Mouse (Mus musculus): Measurements from ENCODE around the gene Ggt6.
A peak's percentile ranks its signal among the peaks of the same experiment; 100 is the strongest.
"Not testable (repeated sequence)": the region's sequence is repeated elsewhere in the genome, so short reads cannot be mapped to it uniquely, and the experiment has no call there.

Gene Ggt6

GRCm38 (mm10) chr11:72440597-72440964, 5.3 kb downstream of the Ggt6 start:
- not testable (repeated sequence) for DNase-seq (ENCODE audit: low spot score in 2 of 2)

GRCm38 (mm10) chr11:72440965-72441664, 5.8 kb downstream of the Ggt6 start, which contains the start of gene Mybbp1a:
Gene Mybbp1a (plus strand): TSS chr11:72441355.
- DNase-seq (ENCODE audit: low spot score in 2 of 2), result peak; percentile 98 to 99

GRCm38 (mm10) chr11:72446311-72447105, 11.2 kb downstream of the Ggt6 start:
- no peak for DNase-seq (ENCODE audit: low spot score in 2 of 2)

DNA sequence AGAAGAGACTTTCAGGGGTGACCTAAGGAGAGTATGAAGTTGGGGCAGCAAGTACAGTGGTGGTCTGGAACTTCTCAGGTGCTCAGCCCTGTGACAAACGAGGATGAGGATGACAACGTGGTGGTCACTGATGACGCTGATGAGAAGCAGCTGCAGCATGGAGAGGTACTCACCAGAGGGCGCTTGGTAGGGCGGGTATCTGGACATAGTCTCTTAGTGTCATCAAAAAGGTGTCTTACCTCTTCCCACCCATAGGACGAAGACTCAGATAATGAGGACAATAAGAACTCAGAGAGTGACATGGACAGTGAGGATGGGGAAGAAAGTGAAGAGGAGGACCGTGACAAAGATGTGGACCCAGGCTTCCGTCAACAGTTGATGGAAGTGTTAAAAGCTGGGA, 12.1 kb downstream of the Ggt6 start:
- no peak for DNase-seq (ENCODE audit: low spot score in 2 of 2)

GRCm38 (mm10) chr11:72452140-72452665, 16.9 kb downstream of the Ggt6 start:
- no peak for DNase-seq (ENCODE audit: low spot score in 2 of 2)

DNA sequence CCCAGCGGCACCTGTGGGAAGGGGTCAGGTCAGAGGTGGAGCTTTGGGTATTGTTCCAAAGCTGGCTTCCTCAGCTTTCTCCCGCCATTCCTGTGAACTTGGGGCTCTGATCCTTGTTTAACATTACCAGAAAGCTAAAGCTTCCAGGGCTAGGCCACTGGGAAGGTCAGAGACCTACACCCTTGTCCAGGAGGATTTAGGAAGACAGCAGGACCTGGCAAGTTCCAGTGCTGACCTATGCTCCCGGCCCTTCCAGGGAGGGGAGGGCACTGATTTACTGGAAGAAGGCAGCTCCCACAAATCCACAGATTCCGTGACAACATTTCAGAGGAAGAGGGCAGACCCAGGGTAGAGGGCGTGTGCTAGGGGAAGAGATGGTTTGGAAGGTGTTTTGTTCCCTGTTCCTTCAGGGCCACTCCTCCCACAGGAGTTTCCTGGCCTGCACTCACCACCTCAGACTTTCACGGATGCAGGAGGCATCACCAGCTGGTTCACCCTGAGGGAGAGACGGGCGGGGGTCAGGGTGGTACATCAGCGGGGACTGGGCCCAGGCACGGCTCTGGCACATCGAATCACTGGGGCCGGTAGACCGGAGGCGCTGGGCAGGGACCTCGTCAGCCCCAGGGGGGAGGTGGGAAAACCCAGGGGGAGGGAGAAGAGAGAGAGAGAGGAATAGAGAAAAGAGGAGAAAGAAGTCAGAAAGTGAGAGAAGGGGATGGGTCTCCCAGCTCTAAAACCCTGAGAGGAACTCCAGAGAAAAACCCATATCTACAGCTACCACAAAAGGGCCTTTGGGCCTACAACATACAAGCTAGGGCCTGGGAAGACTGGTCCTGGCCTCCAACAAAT, 18.0 kb downstream of the Ggt6 start:
- DNase-seq (ENCODE audit: low spot score in 2 of 2), result no peak

DNA sequence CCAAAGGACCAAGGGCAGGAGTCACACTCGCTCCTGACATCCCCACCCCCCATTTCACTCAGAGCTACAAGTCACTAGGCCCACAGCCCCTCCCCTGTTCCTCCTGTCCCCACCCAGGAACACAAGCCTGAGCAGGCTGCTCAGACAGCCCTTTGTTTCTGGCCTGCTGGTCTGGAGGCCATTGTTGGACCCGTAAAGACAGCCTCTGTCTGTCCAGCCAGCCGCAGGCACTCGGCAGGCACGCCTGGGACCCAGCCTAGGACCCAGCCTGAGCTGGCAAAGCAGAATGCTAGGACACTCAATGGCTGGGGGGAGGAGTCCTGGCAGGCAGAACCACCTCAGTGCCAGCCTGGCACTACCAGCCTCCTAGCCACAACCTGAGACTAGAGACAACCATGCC, 20.4 kb downstream of the Ggt6 start:
- peak in 1 of 2 experiments; percentile 43 for DNase-seq (ENCODE audit: low spot score in 2 of 2)

DNA sequence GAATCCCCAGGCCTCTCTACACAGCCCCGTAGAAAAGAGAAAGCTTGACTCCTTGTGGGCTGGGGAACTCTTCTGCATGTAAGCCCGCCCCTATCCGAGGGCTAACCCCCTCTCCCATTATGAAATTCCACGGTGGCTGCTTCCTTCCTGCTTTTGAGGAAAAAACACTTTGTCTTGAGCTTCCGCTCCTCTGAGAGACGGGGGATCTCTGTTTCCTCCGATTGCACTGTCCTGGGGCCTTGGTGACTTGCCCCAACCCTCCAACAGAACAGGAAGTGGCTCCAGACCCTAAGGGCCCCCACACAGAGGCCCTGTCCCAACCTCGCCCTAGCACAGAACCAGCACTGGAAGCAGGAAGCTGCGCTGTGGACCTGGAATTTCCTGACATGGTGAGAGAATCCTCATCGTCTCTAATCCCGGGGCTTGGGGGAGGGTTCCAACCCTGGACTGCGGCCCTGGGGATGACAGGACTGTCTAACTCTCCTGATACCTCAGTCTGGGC, 22.7 kb downstream of the Ggt6 start:
- no peak for DNase-seq (ENCODE audit: low spot score in 2 of 2)

DNA sequence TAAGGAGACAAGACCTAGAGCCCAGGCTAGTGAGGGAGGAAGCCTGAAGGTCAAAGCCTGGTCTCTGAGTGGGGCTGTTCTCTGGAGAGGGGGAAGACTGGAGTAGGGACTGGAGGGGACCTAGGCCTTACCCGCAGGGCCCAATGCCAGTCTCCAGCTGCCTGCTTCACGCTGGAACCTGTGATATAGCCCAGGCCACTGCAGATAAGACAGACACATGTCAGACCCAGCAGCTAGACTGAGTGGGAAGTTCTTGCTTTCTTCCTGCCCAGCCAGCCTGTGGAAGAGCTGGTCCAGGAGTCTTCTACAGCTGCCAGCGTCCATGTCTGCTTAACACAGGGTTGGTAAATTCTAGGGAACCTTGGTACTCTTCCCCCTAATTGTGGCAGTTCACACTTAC, 23.2 kb downstream of the Ggt6 start:
- no peak for DNase-seq (ENCODE audit: low spot score in 2 of 2)

DNA sequence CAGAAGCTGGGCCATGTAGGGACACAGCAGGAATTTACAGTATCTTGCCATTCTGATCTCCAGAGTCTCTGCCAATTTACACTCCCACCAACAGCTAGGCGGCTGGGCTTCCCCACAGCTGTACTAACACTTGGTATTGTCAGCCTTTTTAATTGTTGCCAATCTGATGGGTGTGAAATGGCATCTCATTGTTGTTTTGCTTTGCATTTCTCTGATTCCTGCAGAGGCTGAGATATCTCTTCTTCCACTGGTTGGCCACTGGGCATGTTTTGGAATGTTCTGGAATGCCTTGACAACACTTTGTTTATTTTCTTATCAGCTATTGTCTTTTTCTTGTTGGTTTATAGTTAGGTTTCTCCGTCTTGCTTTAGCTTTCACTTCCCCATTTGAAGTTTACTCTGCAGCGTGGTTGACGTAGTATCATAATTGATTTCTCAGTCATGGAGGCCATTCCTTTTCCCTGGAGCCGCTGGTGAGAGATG, 26.2 kb downstream of the Ggt6 start:
- no peak for DNase-seq (ENCODE audit: low spot score in 2 of 2)

DNA sequence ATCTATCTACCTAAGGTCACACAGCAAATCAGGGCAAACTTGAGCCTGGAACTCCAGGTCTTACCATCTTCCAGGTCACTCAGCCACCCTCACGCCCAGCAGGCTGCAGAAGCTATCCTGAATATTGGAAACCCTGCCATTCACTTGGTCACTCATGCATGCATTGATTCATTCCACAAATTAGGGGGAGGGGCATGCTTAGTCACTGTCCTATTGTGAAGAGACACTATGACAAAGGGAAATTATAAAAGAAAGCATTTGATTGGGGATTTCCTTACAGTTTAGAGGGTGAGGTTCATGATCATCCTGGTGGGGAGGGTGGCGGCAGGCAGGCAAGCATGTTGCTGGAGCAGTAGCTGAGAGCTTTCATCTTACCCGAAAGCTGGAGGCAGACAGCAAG, 29.5 kb downstream of the Ggt6 start:
- DNase-seq (ENCODE audit: low spot score in 2 of 2), result no peak

DNA sequence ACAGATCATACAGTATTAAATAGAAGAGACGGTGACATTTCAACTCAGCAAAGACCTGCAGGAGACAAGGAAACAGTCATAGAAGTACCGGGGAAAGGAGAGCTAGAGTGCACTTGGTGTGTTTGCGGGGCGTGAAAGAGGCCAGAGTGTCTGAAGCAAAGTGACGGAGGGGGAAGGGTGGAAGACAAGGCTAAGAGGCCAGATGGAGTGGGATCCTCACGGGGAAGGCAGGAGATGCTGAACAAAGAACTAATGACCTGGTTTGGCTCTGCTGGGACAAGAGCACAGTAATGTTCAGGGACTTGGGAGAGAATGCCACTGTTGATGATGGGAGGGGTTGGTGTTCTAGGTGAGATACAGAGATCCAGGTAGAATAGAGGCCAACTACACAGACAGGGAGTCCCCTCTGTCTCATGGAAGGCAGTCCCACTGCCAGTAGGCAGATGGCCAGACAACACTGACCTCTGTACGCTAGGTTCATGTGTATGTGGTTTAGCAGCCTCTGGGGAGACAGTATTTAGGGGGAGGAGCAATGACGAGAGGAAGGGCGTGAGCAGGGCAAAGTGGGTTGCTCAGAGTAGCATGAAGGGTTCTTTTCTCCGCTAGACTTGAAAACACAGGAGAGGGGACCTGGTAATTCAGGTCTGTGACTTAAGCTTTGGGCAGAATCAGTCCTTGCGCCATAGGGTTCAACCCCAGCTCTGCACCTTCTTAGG, 30.8 kb downstream of the Ggt6 start:
- no peak for DNase-seq (ENCODE audit: low spot score in 2 of 2)

- no peak for DNase-seq (ENCODE audit: low spot score in 2 of 2)
These were observed 31.6 kb downstream of the Ggt6 start for GRCm38 (mm10) chr11:72466694-72467507.

DNA sequence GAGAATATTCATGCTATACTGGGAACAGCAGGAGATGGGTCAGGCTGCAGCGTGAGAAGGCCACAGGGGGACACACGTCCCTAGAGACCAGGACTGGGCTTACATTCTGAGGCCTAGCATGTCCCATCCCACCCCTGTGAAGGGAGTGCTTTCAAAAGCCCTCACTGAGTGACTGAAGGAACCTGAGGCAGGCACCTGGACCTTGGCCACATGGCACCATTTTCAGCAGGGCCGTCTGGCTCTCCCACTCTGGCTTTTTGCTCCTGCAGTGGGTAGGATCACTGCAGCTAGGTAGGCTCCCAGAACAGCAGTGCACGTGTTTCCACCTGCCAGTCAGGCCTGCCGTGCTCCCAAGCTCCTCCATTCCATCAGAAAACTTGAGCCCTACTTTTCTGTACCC, 33.2 kb downstream of the Ggt6 start:
- DNase-seq (ENCODE audit: low spot score in 2 of 2), result no peak

GRCm38 (mm10) chr11:72469217-72469616, 33.9 kb downstream of the Ggt6 start:
- DNase-seq (ENCODE audit: low spot score in 2 of 2), result no peak

GRCm38 (mm10) chr11:72470004-72470403, 34.7 kb downstream of the Ggt6 start:
- DNase-seq (ENCODE audit: low spot score in 2 of 2), result no peak

- no peak for DNase-seq (ENCODE audit: low spot score in 2 of 2)
These were observed 36.1 kb downstream of the Ggt6 start for GRCm38 (mm10) chr11:72471381-72471780.

GRCm38 (mm10) chr11:72473540-72473939, 38.2 kb downstream of the Ggt6 start:
- no peak for DNase-seq (ENCODE audit: low spot score in 2 of 2)

DNA sequence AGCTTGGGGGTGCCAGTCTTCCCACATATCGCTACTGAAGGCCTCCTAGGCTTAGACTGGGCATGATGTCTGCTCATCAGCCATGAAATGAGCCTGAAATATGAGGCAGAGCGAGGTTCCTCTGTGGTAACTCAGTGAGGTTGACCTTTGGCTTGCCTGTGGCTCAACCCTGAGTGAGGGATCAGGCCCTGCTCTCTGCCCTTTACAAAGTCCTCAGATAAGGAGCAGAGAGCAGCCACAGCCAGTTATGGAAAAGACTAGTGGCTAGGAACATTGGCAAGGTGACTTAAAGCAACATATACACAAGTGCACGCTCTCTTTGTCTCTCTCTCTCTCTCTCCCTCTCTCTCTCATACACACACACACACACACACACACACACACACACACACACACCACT, 39.6 kb downstream of the Ggt6 start:
- no peak for DNase-seq (ENCODE audit: low spot score in 2 of 2)

- no peak for DNase-seq (ENCODE audit: low spot score in 2 of 2)
These were observed 40.1 kb downstream of the Ggt6 start for GRCm38 (mm10) chr11:72475408-72475807.

All from right cerebral cortex, adult 2 months (tissue).